Mouse (Mus musculus): Measurements from ENCODE around the gene Fkbp6. TPM values are rescaled to one million over a fixed set of nuclear protein-coding genes. Genes with fewer than 3 reads are reported as not detected.

The Fkbp6 gene
- polyA plus RNA-seq, 1 experiment, result not detected

DNA sequence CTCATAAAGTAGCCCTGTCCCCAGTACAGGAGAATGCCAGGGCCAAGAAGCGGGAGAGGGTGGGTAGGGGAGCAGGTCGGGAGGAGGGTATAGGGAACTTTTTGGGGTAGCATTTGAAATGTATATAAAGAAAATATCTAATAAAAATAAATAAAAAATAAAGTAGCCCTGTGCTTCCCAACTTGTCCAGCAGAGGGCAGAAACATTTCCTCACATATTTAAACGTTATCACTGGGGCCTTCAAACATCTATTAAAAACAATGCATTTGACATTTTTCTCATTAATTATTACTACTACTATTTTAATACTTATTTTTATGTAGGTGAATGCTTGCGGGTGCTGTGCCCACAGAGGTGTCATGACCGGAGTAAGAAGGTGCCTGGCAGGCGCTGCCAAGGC, 18.0 kb upstream of the Fkbp6 start:
- no peaks in the 10 kb centered on the region for H3K4me1 ChIP-seq (ENCODE audit: control insufficient read depth, insufficient read depth, insufficient read length, low read length)

DNA sequence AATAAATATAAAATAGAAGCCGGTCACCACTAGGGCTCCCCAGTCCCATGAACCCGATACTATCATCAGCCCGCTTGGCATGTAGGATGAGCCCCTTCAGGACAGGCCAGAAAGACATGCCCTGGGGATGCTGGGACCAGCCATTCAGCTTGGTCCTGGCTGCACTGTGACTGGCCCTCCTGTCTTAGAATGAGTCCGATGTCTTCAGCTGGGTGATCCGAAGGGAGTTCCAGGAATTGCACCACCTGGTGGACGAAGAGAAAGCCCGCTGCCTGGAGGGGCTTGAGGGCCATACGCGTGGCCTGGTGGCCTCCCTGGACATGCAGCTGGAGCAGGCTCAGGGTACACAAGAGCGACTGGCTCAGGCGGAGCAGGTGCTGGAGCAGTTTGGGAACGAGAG, 13.7 kb upstream of the Fkbp6 start:
- H3K4me3 ChIP-seq (ENCODE audit: insufficient read depth, low read depth, low read length), result no peak overlapping the region
- no peaks in the 10 kb centered on the region for H3K4me1 ChIP-seq (ENCODE audit: control insufficient read depth, insufficient read depth, insufficient read length, low read length)
- H3K27ac ChIP-seq (replicated peaks; ENCODE audit: low read depth, low read length), result no peak overlapping the region

More for the DNA sequence above, 18.0 kb upstream of the Fkbp6 start:
- Histone ChIP-seq H3K27ac (replicated peaks; ENCODE audit: low read depth, low read length) (no peak overlapping the region), H3K4me3 (ENCODE audit: insufficient read depth, low read depth, low read length) (no peak overlapping the region)

DNA sequence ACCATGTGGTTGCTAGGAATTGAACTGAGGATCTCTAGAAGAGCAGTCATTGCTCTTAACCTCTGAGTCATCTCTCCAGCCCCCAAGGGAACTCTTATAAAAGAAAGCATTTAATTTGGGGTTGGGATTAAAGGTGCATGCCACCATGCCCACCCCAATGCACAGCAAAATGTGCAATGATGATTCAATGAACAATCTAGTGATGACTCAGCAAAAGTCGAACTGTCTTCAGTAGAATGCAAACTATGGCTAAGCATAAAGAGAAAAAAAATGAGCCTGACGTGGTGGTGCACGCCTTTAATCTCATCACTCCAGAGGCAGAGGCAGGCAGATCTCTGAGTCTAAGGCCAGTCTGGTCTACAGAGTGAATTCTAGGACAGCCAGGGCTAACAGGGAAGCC, 12.7 kb upstream of the Fkbp6 start:
- no peak overlapping the region for H3K4me3 ChIP-seq (ENCODE audit: insufficient read depth, low read depth, low read length)
- no peak overlapping the region for H3K27ac ChIP-seq (replicated peaks; ENCODE audit: low read depth, low read length)
- no peaks in the 10 kb centered on the region for H3K4me1 ChIP-seq (ENCODE audit: control insufficient read depth, insufficient read depth, insufficient read length, low read length)

DNA sequence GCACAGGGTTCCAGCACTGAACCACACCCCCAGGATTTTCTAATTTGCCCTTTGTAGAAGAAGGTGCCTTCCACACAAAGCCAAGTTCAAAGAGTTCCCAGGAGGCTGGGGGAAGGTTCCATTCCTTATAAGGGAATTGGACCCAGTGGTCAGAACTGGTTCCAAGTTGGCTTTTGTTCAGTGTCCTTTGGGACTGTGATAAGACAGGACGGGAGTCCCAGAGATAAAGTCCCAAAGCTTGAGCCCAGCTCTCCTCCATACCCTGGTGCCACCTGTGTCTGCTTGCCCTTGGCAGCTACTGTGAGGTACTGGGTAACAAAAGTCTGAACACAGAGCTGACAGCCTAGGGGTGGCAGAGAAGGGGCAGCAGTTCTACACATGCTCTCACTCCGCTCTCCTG, 9.9 kb upstream of the Fkbp6 start:
- H3K27ac ChIP-seq (replicated peaks; ENCODE audit: low read depth, low read length), result no peak overlapping the region
- no peak overlapping the region for H3K4me3 ChIP-seq (ENCODE audit: insufficient read depth, low read depth, low read length)

DNA sequence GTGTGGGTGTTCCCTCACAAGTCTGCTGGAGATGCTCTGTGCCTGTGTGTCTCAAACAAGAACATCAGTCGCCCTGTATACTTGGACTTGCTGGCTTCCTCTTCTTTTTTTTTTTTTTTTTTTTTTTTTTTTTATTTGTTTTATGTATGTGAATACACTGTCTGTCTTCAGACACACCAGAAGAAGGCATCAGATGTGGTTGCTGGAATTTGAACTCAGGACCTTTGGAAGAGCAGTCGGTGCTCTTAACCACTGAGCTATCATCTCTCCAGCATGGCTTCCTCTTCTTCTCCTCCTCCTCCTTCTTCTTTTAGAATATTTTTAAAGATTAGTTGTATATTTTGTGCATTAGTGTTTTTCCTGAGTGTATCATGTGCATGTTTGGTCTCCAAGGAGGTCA, 7.7 kb upstream of the Fkbp6 start:
- H3K4me1 ChIP-seq (ENCODE audit: control insufficient read depth, insufficient read depth, insufficient read length, low read length), result no peaks in the 10 kb centered on the region
- no peak overlapping the region for H3K4me3 ChIP-seq (ENCODE audit: insufficient read depth, low read depth, low read length)
- no peak overlapping the region for H3K27ac ChIP-seq (replicated peaks; ENCODE audit: low read depth, low read length)

More for the DNA sequence above, 9.9 kb upstream of the Fkbp6 start:
- H3K4me1 ChIP-seq (ENCODE audit: control insufficient read depth, insufficient read depth, insufficient read length, low read length), result no peaks in the 10 kb centered on the region

DNA sequence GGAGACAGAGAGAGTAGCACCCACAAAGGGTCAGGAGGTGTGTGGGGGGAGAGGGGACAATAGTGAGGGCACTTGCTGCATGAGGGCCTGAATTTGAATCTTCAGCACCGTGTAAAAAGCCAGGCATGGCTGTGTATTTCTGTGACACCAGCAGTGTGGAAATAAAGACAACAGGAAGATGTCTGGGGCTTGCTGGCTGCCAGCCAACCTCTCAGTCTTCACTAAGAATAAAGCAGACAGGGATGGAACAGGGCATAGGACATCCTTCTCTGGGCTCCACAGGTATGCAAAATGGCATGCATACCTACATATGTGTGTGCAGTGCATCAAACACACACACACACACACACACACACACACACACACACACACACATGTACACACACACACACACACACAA, 6.2 kb upstream of the Fkbp6 start:
- no peak overlapping the region for H3K27ac ChIP-seq (replicated peaks; ENCODE audit: low read depth, low read length)

DNA sequence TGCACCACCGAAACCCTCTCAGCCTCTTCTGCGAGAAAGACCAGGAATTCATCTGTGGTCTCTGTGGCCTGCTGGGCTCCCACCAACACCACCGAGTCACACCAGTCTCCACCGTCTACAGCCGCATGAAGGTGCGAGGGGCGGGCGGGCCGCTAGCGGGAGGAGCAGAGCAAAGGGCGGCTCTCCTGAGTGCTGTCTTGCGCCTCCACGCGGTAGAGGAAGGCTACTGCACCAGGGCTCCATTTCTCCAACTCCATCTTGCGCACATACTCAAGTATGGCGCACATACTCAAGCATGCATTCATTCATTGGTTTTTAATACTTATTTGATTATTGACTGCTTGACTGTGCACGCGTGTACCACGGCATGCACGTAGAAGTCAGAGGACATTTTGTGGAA, 3.7 kb upstream of the Fkbp6 start:
- no peaks in the 10 kb centered on the region for H3K4me1 ChIP-seq (ENCODE audit: control insufficient read depth, insufficient read depth, insufficient read length, low read length)
- no peak overlapping the region for H3K27ac ChIP-seq (replicated peaks; ENCODE audit: low read depth, low read length)
- H3K4me3 ChIP-seq (ENCODE audit: insufficient read depth, low read depth, low read length), result no peak overlapping the region

More for the DNA sequence above, 6.2 kb upstream of the Fkbp6 start:
- H3K4me3 ChIP-seq (ENCODE audit: insufficient read depth, low read depth, low read length), result no peak overlapping the region
- no peaks in the 10 kb centered on the region for H3K4me1 ChIP-seq (ENCODE audit: control insufficient read depth, insufficient read depth, insufficient read length, low read length)

DNA sequence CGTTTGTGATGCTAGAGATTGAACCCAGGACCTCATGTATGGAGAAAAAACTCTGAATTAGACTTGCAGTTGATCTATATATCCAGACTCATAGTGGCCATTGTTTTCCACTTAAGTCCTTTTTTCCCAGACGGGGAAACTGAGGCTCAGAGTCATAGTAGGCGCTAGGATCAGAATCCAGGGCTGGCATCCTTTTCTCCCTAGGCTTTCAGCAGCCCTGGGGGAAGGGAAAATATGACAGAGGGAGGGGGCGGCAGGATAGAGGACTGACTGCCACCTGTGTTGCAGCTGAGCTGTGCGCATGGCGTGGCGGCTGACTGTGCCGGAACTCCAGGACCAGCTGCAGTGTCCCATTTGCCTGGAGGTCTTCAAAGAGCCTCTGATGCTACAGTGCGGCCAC, 3.2 kb upstream of the Fkbp6 start, which contains the start of gene Trim50:
TSS of gene Trim50 (plus strand) at position 301 of the 400 bp plus-strand sequence.
- no peak within 1 kb of the TSS for H3K27ac ChIP-seq (replicated peaks; ENCODE audit: low read depth, low read length)
- no peak within 1 kb of the TSS for H3K4me3 ChIP-seq (ENCODE audit: insufficient read depth, low read depth, low read length)

DNA sequence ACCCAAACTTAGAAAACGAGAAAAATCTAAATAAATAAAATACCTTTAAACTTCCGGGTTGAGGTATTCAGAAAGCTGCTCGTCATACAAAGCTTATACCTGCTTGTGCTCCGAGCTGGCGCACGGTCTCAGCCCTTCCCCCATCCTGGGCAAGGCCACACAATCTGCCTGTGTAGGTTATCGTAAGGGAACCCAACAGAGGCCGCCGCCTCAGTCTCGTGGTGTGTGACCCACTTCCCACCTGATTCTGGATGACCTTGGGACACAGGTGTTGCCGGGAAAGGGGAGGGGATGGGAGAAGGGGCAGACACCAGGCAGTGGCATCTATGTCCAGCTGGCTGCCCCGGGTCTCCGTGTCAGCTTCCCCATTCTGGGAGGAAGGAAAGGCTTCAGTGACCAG, 1.8 kb upstream of the Fkbp6 start:
- Histone ChIP-seq H3K4me1 (ENCODE audit: control insufficient read depth, insufficient read depth, insufficient read length, low read length) (no peaks in the 10 kb centered on the region), H3K4me3 (ENCODE audit: insufficient read depth, low read depth, low read length) (no peak overlapping the region), H3K27ac (replicated peaks; ENCODE audit: low read depth, low read length) (no peak overlapping the region)

More for the DNA sequence above, 3.2 kb upstream of the Fkbp6 start, which contains the start of gene Trim50:
- H3K4me1 ChIP-seq (ENCODE audit: control insufficient read depth, insufficient read depth, insufficient read length, low read length), result no peaks in the 10 kb centered on the region

DNA sequence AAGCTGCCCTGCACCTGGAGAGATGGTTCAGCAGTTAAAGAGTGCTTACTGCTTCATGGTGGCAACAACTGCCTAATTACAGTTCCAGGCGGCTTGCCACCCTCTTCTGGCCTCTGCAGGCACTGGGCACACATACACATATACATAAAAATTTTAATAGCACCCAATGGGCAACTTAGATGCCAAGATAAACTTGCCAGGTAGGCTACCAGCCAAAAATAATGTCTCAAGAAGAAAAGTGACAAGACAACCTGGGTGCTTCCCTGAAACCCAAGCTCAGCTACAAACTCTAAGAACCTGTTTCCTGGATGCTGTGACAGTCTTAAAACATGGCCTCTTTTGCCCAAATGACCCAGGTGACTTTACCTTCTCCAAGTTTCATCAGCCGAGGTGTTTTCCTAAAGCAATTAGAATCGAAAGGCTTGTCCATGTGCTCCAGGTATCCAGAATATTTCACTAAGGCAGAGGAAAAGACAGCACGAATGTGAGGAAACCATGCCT, 2.3 kb downstream of the Fkbp6 start:
- H3K4me3 ChIP-seq (ENCODE audit: insufficient read depth, low read depth, low read length), result no peak overlapping the region
- no peak overlapping the region for H3K27ac ChIP-seq (replicated peaks; ENCODE audit: low read depth, low read length)
- H3K4me1 ChIP-seq (ENCODE audit: control insufficient read depth, insufficient read depth, insufficient read length, low read length), result no peaks in the 10 kb centered on the region

DNA sequence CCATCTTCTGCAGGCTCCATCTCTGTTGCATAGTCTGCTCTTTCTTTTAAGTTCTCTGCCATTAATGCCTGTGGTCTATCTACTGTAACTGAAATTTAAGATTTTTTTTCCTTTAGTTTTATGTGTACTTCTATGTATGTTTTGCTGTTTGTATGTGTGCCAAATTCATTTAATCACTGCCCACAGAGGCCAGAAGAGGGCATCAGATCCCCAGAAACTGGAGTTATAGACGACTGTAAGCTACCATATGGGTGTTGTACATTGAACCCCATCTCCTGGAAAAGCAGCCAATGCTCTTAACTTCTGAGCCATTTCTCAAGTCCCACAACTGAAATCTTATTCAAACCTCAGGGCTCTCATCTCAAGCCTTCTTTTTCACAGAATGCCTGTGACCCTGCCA, 3.4 kb downstream of the Fkbp6 start:
- no peak overlapping the region for H3K27ac ChIP-seq (replicated peaks; ENCODE audit: low read depth, low read length)
- H3K4me1 ChIP-seq (ENCODE audit: control insufficient read depth, insufficient read depth, insufficient read length, low read length), result no peaks in the 10 kb centered on the region
- H3K4me3 ChIP-seq (ENCODE audit: insufficient read depth, low read depth, low read length), result no peak overlapping the region

DNA sequence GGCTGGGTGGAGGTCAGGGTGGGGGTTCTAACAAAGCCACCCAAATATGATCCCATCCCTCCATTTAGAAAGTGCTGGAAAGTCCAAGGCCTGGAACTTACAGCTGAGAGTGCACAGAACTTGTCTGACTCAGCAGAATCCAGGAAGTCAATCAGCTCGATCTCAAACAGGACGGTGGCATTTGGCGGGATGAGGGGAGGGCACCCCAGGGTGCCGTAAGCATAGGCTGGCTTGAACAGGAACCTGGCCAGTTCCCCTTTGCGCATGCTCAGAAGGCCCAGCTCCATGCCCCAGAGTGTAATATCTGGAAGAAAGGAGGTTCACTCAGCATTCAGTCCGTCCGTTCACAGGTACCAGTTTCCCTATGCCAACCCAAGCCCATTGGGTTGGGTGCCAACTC, 3.9 kb downstream of the Fkbp6 start:
- Histone ChIP-seq H3K4me3 (ENCODE audit: insufficient read depth, low read depth, low read length) (no peak overlapping the region), H3K27ac (replicated peaks; ENCODE audit: low read depth, low read length) (no peak overlapping the region), H3K4me1 (ENCODE audit: control insufficient read depth, insufficient read depth, insufficient read length, low read length) (no peaks in the 10 kb centered on the region)

DNA sequence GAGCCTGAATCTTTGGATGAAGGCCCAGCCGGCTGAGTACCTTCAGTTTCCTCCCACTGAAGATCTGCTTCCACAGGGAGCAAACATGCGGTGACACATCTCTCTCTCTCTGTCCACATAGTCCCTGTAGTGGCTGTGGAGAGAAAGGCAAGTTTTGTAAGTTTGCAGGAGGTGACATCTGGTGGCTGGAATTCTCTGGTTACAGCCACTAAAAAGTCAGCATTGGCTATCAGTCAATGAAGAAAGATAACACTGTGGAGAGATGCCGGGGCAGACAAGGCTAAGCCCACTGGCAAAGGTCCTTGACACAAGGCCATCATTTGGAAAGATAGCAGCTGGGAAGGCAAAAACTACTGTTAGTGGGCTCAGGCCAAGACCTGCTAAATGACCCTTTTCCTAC, 12.3 kb downstream of the Fkbp6 start:
- Histone ChIP-seq H3K4me1 (ENCODE audit: control insufficient read depth, insufficient read depth, insufficient read length, low read length) (no peaks in the 10 kb centered on the region), H3K4me3 (ENCODE audit: insufficient read depth, low read depth, low read length) (no peak overlapping the region)

DNA sequence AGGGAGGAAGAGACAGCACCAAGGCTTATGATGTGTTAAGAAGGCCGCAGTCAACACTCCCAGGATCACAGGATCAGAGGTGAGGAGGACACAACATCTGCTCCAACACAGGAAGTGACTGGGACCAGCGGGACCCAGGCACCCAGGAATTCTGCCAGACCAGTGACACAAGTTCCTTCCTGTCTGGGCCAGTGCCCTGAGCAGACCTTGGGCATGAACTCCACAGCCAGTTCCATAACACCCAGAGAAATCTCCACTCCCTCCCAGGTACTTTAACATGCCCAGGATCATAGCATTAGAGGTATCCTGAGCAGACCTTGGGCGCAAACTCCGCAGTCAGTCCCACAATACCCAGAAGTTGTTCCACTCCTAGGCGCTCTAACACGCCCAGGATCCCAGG, 18.7 kb downstream of the Fkbp6 start:
- no peak overlapping the region for H3K27ac ChIP-seq (replicated peaks; ENCODE audit: low read depth, low read length)
- H3K4me1 ChIP-seq (ENCODE audit: control insufficient read depth, insufficient read depth, insufficient read length, low read length), result no peaks in the 10 kb centered on the region
- H3K4me3 ChIP-seq (ENCODE audit: insufficient read depth, low read depth, low read length), result no peak overlapping the region

More for the DNA sequence above, 12.3 kb downstream of the Fkbp6 start:
- H3K27ac ChIP-seq (replicated peaks; ENCODE audit: low read depth, low read length), result no peak overlapping the region

DNA sequence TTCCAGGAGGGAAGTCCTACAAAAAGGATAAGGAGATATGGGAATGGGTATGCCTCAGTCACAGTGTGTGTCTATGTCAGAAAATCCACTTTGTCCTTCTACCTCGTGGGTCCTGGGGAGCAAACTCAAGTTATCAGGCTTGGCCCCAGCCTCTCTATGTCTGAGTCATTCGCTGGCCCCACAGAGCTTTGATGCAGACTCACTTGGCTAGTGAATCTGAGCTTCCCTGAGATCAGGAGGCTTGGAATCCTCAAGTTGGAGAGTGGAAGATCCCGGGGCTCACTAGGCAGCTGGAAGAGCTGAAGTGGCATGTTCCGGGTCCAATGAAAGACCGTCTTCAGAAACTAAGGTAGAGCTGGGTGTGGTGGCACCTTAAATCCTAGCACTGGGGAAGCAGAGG, 19.6 kb downstream of the Fkbp6 start:
- Histone ChIP-seq H3K27ac (replicated peaks; ENCODE audit: low read depth, low read length) (no peak overlapping the region), H3K4me1 (ENCODE audit: control insufficient read depth, insufficient read depth, insufficient read length, low read length) (no peaks in the 10 kb centered on the region), H3K4me3 (ENCODE audit: insufficient read depth, low read depth, low read length) (no peak overlapping the region)

DNA sequence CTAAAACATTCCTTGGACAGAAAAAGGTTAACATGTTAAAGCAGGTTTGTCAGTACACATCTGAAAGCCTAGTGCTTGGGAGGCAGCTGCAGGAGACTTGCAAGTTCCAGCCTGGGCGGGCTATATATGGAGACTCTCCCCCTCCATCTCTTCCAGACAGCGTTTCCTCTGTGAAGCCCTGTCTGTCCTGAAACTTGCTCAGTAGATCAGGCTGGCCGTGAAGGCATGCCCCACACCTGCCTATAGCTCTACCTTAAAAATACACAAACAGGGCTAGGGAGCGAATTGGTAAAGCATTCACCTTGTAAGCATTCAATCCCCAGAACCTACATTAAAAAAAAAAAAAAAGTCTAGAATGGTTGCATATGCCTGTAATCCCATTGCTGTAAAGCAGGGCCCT, 20.4 kb downstream of the Fkbp6 start:
- Histone ChIP-seq H3K4me3 (ENCODE audit: insufficient read depth, low read depth, low read length) (no peak overlapping the region), H3K27ac (replicated peaks; ENCODE audit: low read depth, low read length) (no peak overlapping the region), H3K4me1 (ENCODE audit: control insufficient read depth, insufficient read depth, insufficient read length, low read length) (no peaks in the 10 kb centered on the region)
